Mouse (Mus musculus) heart, adult 2 months (tissue): Measurements from ENCODE around the gene Tec.

ENCODE experiments used
- CTCF ChIP-seq: fragments of 200-600 bp; IDR thresholded peaks from 2 replicates; pipeline ENCODE4 v1.8.1; 2022; ENCODE audit warnings: antibody characterized with exemption, mild to moderate bottlenecking, moderate library complexity
- EP300 ChIP-seq: fragments of 200-500 bp; IDR thresholded peaks from 2 replicates; pipeline ENCODE4 v1.6.1; 2011; ENCODE audit warnings: low read depth, low read length, control low read depth; ENCODE audit not compliant: insufficient read depth
- POLR2A ChIP-seq: fragments of 200-500 bp; IDR thresholded peaks from 2 replicates; pipeline ENCODE4 v1.6.1; 2011; ENCODE audit warnings: mild to moderate bottlenecking, low read depth, low read length, control low read depth; ENCODE audit not compliant: insufficient read depth

DNA sequence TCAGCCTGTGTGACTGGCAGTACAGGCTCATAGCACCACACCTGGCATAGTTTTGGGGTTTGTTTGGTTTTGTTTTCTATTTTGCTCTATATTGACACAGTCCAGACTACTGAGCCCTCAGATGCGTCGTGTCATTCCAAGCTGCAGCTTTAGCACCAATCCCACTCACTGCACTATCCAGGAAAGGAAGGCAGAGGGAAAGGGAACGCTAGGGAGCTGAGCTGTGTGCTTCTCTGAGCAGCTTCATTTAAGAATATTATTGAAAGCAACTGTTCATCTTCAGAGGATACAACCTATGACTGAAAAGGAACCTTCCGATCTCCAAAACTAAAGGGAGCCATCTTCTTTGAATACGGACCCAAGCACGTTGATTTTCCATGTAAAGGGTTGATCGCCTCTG lies 36.1 kb downstream of the Tec start:
- TF ChIP-seq CTCF (no peak), POLR2A (no peak), EP300 (no peak)
